Mouse (Mus musculus) testis, postnatal 10 days (tissue): ENCODE results near the gene Gmps.

Experiments
- DNase-seq: peaks from one replicate; pipeline ENCODE4 v3.0.0; 2021; ENCODE audit warnings: low spot score

Gene Gmps

DNA sequence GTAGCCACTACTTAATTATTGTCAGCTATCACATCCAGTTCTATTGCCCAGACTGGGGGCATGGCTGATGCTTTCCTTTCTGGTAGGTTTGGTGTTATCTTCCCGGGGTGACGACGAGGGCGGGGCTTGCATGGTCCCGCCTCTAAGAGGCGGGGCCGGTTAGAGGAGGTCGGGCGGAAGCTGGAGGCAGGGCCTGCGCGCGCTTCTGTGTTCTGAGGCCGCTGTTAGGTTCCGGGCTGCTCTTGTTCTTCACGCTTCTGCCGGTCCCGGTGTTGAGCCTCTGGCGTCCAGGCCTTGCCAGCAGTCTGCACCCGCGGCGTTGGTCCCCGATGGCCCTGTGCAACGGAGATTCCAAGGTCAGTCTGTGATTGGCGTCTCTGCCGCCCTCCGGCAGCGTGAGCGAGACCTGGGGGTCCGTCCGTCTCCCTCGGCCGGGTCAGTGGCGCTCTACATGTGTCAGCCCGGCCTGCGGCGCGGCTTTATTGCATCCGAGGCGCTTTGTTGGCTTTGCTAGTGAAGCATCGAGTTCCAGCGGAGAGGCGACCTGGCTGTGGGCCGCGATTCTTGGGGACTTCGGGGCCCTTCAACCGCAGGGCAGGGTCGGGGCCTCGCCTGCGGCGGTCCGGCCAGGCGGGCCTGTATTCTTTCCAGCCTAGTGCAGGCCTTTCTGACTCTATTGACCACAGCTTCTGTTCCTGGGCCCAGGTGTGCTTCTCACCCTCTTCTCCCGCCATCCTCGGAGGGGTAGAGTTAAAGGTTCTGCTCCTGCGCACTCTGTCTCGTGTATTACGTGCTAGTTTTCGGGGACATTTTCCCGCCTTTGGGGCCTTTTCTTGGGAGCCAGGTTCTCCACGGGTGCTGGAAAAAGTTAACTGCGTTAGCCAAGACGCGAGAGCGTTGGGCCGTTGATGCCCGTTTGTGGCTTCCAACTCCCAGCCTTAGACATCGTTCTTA lies at the start of gene Gmps:
TSS of gene Gmps (plus strand) at position 152 of the 954 bp plus-strand sequence.
- DNase-seq: peak; percentile 97

- DNase-seq: peak; percentile 96
These were observed 46.7 kb upstream of the Gmps start, which contains the start of gene E130311K13Rik for GRCm38 (mm10) chr3:63928878-63929859. Gene E130311K13Rik (minus strand): TSS chr3:63929472.

- DNase-seq: no peak
These were observed 37.0 kb upstream of the Gmps start for GRCm38 (mm10) chr3:63938928-63939327.

GRCm38 (mm10) chr3:63941204-63941850 lies 34.6 kb upstream of the Gmps start:
- no peak for DNase-seq

DNA sequence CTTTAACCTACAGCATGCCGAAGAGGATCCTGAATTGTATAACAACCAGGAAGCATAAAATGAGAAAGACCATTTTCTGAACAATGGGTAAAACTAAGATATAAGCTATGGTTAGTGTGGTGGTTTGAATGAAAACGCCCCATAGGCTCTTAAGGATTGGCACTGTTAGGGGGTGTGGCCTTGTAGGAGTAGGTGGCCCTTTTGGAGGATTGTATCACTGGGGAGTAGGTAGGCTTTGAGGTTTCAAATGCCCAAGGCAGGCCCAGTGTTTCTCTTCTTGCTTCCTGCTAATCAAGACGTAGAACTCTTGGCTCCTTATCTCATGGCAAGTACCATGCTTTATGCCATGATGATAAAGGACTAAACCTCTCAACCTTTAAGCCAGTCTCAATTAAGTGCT lies 26.1 kb upstream of the Gmps start:
- no peak for DNase-seq

- DNase-seq: no peak
These were observed 12.3 kb upstream of the Gmps start for GRCm38 (mm10) chr3:63963421-63964099.

GRCm38 (mm10) chr3:63964100-63964921 lies 11.6 kb upstream of the Gmps start, which contains the start of gene Slc33a1:
Gene Slc33a1 (minus strand): TSS chr3:63964768.
- DNase-seq: peak; percentile 99

- DNase-seq: no peak
These were observed 11.0 kb upstream of the Gmps start for GRCm38 (mm10) chr3:63964922-63965249.

- no peak for DNase-seq
These were observed 10.0 kb upstream of the Gmps start for GRCm38 (mm10) chr3:63965929-63966328.

- no peak for DNase-seq
These were observed 2.0 kb downstream of the Gmps start for GRCm38 (mm10) chr3:63977895-63978294.

- DNase-seq: no peak
These were observed 10.8 kb downstream of the Gmps start for GRCm38 (mm10) chr3:63986656-63987055.

DNA sequence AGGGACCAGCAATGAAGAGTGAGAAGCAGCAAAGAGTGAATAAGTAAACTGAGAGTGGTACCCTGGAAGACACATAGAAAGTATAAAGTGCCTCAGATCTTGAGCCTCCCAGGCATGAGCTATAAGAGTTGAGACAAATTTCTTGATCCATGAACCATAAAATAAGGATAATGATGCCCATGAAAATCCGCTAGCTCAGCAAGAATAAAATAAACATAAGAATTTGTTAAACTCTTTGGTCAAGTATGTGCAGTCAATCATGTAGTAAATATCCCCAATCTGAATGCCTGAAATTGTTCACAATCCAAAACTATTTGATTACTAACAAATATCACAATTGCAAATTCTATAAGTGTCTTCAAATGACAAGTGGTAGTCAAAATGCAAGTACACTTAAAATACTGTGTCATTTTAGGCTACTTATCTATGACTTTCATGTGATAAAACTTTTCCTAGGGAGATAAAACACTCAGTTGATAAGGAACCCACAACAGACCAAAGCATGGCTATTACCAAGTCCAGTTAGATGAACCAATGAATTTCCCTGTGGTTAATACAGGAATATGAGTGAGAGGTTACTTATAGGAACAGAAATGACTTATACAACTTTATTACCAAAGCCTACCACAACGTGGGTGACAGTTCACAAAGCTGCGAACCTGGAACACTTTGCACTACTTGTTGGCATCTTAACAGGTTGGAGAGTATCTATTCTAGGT lies 13.0 kb downstream of the Gmps start:
- DNase-seq: no peak

GRCm38 (mm10) chr3:64021436-64021835 lies 45.5 kb downstream of the Gmps start:
- DNase-seq: no peak

DNA sequence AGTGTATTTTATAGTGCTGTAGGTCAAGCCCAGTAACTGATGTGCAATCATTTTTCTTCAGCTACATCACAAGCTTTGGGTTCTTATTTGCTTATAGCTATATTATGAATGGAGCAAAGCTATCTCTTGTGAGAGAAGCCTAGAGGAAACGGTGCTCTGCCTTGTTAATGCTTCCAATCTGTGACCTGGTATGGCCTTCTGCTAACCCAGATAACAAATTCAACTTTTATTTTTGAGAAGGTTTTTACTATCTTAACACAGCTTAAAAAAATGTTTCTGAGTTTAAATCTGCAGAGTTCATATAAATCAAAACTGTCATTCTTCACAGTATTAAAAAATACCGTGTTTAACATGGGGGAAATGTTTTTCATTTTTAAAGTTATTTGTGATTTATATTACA lies 46.0 kb downstream of the Gmps start:
- no peak for DNase-seq

DNA sequence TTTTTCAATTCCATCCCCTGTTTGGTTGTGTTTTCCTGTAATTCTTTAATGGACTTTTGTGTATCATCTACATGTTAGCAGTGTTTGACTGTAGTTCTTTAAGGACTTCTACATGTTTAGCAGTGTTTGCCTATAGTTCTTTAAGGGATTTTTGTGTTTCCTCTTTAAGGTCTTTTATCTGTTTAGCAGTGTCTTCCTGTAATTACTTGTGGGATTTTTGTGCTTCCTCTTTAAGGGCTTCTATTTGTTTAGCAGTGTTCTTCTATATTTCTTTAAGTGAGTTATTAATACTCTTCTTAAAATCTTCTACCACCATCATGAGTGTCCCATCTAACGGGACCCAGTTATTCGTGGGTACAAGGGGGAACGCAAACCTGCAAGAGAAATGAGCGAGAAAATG lies 53.9 kb downstream of the Gmps start:
- DNase-seq: no peak

DNA sequence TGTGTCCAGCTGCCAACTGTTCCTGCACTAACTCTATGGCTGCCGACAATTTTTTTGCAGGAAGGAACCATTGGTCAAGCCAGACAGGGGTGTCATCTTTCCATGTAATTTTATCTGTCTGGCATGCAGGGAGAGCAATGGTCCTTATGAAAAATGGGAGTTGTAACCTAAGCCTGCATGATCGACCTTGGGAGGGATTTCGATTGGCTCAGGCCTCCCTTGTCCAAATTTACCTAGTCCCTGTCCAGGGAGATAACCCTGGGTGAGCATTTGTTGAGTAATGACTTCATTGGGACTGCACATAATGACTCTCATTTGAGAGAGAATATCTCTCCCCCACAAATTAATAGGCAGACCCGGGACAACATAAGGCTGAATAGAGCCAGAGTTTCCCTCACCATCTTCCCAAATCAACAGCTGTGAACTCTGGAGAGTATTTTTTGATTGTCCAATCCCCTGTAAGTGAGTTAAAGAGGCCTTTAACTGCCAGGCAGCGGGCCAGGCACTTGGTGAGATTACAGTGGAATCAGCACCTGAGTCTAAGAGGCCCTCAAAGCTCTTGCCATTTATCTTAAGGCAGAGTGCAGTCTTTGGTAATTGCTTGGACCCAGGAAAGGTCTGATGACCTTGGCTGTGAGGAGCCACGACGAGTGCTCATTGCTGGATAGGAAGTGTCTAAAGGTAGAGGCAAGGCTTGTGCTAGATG lies 62.4 kb downstream of the Gmps start:
- DNase-seq: no peak

- peak; percentile 94 for DNase-seq
These were observed 64.2 kb downstream of the Gmps start for GRCm38 (mm10) chr3:64039818-64040784.
